Mouse (Mus musculus): ENCODE measurements around the gene Zbtb7a. TPM values are rescaled to one million over a fixed set of nuclear protein-coding genes. Genes with fewer than 3 reads are reported as not detected.

The Zbtb7a gene
- total RNA-seq (2017): 28.4 to 40.6 TPM (median 30.5 TPM) in 3 replicates

GRCm38 (mm10) chr10:81134966-81135681 is at the start of gene Zbtb7a:
Zbtb7a (plus strand) TSS chr10:81135220.
- no peak for ATAC-seq (replicated peaks; ENCODE audit: insufficient number of reproducible peaks, low FRiP score, low TSS enrichment, poor library complexity, severe bottlenecking)

GRCm38 (mm10) chr10:81087021-81087420 is 48.0 kb upstream of the Zbtb7a start:
- no peak for ATAC-seq (replicated peaks; ENCODE audit: insufficient number of reproducible peaks, low FRiP score, low TSS enrichment, poor library complexity, severe bottlenecking)

DNA sequence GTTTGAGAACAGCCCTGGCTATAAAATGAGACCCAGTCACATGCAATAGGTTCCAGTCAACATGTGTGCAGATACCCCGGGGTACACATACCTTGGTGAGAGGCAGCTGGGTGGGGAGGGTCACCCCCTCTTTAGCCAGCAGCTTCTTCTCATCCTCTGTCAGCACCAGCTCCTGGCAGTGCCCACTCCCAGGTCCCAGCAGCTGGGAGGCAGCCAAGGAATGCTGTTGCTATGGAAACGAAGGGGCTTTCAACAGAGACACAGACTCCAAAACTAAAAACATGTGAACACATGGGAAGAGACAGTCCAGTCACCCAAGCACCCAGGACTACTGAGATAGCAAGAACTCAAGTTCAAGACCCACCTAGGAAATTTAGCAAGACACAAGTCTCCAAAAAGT is 45.8 kb upstream of the Zbtb7a start:
- no peak for ATAC-seq (replicated peaks; ENCODE audit: insufficient number of reproducible peaks, low FRiP score, low TSS enrichment, poor library complexity, severe bottlenecking)

- no peak for ATAC-seq (replicated peaks; ENCODE audit: insufficient number of reproducible peaks, low FRiP score, low TSS enrichment, poor library complexity, severe bottlenecking)
These were observed 44.4 kb upstream of the Zbtb7a start for GRCm38 (mm10) chr10:81090621-81091020.

- ATAC-seq (replicated peaks; ENCODE audit: insufficient number of reproducible peaks, low FRiP score, low TSS enrichment, poor library complexity, severe bottlenecking): no peak
These were observed 42.4 kb upstream of the Zbtb7a start for GRCm38 (mm10) chr10:81092465-81093250.

GRCm38 (mm10) chr10:81094931-81095678 is 39.9 kb upstream of the Zbtb7a start:
- ATAC-seq (replicated peaks; ENCODE audit: insufficient number of reproducible peaks, low FRiP score, low TSS enrichment, poor library complexity, severe bottlenecking): no peak

- ATAC-seq (replicated peaks; ENCODE audit: insufficient number of reproducible peaks, low FRiP score, low TSS enrichment, poor library complexity, severe bottlenecking): peak; percentile 71
These were observed 29.4 kb upstream of the Zbtb7a start, which contains the start of gene Map2k2 for GRCm38 (mm10) chr10:81105565-81106112. Map2k2 (plus strand) TSS chr10:81105915.

DNA sequence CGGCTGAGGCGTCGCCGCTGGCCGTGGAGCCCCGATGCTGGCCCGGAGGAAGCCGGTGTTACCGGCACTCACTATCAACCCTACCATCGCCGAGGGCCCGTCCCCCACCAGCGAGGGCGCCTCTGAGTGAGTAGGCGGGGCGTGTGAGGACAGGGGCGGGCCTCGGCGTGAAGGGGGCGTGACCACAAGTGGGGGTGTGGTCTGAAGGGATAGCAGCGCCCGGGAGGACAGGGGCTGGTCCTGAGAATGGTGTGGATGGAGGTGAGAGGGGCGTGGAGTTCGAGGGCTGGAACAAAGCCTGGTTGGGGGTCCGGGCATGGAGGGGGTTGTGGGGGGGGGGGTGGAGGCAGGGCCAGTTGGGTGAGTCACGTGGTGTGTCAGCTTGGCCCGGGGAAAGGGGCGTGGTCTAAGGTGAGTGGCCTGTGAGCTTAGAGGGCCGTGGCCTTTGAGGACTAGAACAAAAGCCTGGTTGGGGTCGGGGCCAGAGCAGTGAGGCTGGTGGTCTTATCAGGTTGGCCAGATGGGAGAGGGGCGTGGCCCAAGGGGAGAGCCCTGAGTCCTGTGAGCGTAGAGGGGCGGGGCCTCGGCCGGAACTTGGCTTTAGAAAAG is 28.8 kb upstream of the Zbtb7a start:
- ATAC-seq (replicated peaks; ENCODE audit: insufficient number of reproducible peaks, low FRiP score, low TSS enrichment, poor library complexity, severe bottlenecking): peak; percentile 67

- no peak for ATAC-seq (replicated peaks; ENCODE audit: insufficient number of reproducible peaks, low FRiP score, low TSS enrichment, poor library complexity, severe bottlenecking)
These were observed 22.1 kb upstream of the Zbtb7a start for GRCm38 (mm10) chr10:81112946-81113345.

DNA sequence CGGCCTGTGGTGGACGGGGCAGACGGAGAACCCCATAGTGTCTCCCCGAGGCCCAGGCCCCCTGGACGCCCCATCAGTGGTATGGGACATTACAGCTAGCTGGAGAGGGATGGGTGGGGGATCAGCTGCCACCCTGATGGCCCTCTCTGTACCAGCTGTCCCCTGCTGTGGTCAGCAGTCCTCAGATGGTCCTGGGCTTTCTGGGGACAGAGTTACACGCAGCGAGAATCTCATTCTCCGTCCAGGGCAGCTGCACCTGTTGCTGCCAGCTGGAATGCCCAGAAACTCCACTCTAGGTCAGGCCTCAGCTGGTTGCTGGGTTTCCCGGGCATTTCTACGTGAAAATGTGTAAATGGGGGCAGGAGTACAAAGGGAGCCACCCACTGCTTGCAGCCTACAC is 15.4 kb upstream of the Zbtb7a start:
- ATAC-seq (replicated peaks; ENCODE audit: insufficient number of reproducible peaks, low FRiP score, low TSS enrichment, poor library complexity, severe bottlenecking): no peak

DNA sequence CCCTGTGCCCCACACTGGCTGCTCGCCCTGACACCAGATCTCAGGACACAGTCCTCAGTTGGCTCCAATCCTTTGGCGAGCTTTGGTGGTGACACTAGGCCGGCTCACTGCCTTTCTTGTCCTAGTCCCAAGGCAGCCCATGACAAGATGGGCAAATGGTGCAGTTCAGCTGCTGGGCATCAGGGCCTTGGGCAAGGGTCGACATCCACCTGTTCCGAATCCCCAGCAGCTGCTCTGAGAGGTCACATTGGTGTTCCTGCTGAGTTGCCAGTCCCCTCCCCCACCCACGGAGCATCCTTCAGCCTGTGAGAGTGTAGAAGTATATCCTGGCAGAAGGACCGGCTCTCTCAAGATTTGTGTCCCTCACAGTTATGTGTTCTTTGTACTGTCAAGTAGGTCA is 14.4 kb upstream of the Zbtb7a start:
- no peak for ATAC-seq (replicated peaks; ENCODE audit: insufficient number of reproducible peaks, low FRiP score, low TSS enrichment, poor library complexity, severe bottlenecking)

DNA sequence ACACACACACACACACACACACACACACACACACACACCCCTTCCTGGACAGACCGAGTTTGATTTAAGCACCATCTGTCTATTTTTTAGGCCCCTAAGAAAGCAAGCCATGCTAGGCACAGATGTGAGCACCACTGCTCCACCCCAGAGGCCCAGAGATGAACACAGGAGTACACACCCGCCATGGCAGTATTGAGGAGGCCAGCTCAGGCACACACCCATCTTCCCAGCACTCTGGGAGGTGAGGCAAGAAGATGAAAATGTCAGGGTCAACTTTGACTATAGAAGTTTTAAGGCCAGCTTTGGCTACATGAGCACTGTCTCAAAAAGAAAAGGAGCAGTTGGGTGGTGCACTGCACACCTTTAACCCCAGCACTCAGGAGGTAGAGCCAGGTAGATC is 12.1 kb upstream of the Zbtb7a start:
- ATAC-seq (replicated peaks; ENCODE audit: insufficient number of reproducible peaks, low FRiP score, low TSS enrichment, poor library complexity, severe bottlenecking): no peak

- ATAC-seq (replicated peaks; ENCODE audit: insufficient number of reproducible peaks, low FRiP score, low TSS enrichment, poor library complexity, severe bottlenecking): no peak
These were observed 11.5 kb upstream of the Zbtb7a start for GRCm38 (mm10) chr10:81123500-81123899.

- peak; percentile 47 for ATAC-seq (replicated peaks; ENCODE audit: insufficient number of reproducible peaks, low FRiP score, low TSS enrichment, poor library complexity, severe bottlenecking)
These were observed 836 bp upstream of the Zbtb7a start for GRCm38 (mm10) chr10:81134181-81134587.

GRCm38 (mm10) chr10:81135831-81136705 is 1.0 kb downstream of the Zbtb7a start:
- ATAC-seq (replicated peaks; ENCODE audit: insufficient number of reproducible peaks, low FRiP score, low TSS enrichment, poor library complexity, severe bottlenecking): no peak

DNA sequence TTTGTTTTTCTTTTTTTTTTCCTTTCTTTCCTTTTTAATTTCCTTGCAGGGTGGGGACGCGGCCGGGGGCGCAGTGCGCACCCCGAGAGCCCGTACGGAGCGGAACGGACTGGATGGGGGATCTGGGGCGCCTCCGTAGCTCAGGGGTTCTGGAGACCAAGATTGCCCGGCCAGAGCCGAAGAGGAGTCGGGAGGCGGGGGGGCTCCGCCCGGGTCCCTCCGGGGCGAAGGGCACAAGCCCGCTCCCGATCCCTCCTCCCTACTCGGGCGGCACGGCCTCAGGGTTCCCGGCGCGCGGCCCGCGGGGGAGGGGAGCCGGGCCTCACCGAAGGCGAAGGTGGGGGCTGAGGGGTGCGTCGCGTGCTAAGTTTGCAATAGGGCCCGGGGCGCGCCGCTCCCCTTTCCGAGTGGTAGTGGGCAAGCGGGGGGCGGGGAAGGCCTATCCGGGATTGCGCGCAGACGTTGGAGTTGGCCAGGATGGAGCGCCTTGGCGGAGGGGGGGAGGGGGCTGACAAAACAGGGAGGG is 1.7 kb downstream of the Zbtb7a start:
- no peak for ATAC-seq (replicated peaks; ENCODE audit: insufficient number of reproducible peaks, low FRiP score, low TSS enrichment, poor library complexity, severe bottlenecking)

DNA sequence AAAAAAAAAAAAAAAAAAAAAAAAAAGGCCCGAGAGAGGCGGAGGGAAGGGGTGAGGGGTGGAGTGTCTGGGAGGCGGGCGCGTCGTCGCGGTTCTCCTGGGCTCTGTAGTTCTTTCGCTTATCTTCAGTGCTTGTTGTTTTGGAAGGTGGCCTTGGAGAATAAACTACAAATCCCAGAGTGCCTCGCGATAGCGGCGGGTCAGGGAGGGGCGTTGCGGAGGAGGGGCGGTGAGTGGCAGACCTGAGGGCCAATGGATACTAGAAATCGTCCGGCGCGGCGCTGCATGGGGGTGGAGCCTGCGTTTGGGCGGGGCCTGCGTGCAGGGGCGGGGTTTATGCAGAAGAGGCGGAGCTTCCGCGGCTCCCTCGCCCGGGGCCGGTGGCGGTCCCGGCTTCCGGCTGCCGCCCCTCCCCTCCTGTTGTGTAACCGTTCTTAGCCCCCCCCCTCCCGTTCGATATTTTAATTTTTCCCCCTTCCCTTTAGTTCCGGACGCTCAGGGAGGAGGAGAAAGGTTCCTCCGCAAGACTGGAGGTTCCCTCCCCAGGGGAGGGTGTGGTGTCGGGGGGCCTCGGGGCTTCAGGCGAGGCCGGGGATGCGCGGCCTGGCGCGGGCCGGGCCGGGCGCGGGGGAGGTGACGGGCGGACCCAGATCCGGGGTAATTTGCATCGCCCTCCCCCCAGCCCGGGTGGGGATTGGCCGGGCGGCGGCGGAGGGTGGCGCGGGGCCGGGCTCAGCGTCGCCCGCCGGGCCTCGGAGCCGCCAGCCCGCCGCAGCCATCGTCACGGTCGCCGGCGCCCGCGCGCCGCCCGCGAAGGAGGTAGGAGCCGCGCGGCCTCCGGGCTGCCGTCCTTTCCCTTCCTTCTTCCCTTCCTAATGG is 2.5 kb downstream of the Zbtb7a start:
- ATAC-seq (replicated peaks; ENCODE audit: insufficient number of reproducible peaks, low FRiP score, low TSS enrichment, poor library complexity, severe bottlenecking): peak; percentile 75

All from monocyte, adult 5-6 weeks (primary cell).